Mouse (Mus musculus): ENCODE results near the gene Fam111a.
"Not testable (repeated sequence)": the region's sequence is repeated elsewhere in the genome, so short reads cannot be mapped to it uniquely, and the experiment has no call there.

Fam111a gene

DNA sequence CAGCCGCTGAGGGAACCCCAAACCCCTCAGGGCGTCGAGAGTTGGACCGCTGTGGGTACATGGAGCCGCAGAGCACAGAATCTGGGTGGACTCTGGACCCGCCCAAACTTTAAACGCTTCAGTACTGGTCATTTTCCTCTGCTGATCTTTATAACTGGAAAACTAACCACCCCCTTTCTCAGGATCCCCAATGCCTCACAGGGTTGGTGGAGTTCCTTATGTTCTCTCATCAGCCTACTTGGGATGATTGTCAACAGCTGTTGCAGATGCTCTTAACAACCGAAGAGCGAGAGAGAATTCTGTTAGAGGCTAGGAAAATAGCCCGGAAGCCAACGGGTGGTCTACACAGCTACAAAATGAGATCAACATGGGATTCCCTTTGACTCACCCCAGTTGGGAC is at the start of gene Fam111a:
Gene Fam111a (plus strand): TSS at position 301 of the 400 bp plus-strand sequence.
- DNase-seq (ENCODE audit: low spot score), result not testable (repeated sequence)

DNA sequence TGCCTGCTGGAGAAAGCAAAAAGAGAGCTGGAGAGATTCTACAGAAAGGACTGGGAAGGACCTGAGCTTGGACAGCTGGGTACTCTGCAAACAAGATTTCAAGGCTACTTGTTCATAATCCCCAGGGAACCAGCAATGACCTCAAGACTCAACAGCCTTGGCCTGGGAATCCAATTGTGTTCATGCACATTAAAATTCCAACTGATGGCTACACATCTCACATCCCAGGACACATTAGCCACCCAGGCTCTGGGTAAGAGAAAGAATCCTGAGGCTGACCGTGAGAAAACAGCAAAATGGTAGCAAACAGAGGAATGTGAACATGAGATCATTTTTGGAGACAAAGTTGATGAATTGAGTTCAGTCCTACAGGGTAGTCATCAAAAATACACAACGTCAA is 49.3 kb upstream of the Fam111a start:
- no peak for DNase-seq (ENCODE audit: low spot score)

DNA sequence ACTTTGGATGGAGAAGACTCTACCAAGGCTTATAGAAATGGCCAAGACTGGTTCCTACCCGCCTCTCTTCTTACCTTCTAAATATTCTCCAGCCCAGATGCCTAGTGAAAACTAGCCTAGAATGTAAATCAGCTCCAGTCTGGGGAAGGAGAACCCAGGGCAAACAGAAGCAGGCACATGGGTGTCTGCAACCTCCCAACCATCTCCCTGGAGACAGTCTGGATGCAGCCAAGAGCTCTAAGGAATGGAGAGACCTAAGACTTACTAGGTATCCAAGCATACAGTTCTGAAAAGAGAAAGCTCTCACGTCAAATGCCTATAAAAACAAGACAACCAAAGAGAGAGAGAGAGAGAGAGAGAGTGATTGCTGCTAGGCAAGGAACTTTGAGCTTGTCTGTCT is 47.6 kb upstream of the Fam111a start:
- no peak for DNase-seq (ENCODE audit: low spot score)

DNA sequence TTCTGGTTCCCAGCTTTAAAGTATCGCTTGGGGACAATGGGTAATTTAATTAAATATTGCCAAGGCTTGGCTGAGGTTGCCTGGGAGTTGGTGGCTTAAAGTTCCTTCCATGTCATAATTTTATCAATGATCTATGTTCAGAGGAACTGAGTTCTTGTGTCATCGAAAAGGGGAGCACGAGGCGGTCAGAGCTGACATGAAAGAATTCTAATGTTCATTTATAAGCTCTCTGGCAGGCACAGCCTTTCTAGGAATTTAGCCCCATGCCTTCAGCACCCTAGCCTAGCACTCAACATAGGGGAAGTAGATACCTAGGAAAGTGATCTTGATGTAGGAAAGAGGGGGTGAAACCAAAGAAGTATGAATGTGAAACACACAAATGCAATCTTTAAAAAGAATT is 47.2 kb upstream of the Fam111a start:
- DNase-seq (ENCODE audit: low spot score), result no peak

DNA sequence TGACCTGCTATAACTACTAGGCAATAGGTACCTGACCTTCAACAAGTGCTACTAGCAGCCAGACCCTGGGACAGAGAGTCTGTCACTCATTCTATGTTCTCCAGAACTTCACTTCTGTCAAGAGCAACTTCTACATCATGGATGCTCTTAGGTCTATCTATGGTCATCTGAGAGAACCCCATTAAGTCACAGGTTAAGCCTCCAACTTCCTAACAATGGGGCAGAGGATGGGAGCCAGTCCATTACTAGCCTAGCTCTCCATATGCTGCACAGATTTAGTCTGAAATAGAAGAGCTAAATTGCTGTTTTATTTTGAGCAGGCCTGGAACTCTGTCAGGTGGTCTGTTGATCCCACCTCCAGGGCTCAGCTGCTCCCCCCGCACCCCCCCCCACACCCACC is 46.6 kb upstream of the Fam111a start:
- no peak for DNase-seq (ENCODE audit: low spot score)

DNA sequence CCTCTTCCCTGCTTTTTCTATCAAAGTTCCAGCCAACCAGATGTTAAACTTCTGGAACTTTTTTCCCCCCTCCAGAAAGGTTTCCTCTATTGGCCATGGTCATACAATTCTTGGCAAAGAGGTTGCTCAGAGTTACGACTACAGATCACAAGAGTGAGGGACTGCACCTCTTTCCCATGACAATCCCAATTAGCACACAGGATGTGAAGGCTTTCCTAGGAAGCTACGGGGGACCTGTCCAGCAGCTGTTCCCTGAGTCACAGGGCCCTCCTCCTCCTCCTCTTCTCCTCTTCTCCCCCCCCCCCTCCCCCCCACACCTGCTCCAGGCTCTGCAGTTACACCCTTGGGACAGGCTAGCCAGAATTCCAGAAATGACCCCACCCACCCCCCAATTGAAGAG is 46.1 kb upstream of the Fam111a start:
- DNase-seq (ENCODE audit: low spot score), result no peak

DNA sequence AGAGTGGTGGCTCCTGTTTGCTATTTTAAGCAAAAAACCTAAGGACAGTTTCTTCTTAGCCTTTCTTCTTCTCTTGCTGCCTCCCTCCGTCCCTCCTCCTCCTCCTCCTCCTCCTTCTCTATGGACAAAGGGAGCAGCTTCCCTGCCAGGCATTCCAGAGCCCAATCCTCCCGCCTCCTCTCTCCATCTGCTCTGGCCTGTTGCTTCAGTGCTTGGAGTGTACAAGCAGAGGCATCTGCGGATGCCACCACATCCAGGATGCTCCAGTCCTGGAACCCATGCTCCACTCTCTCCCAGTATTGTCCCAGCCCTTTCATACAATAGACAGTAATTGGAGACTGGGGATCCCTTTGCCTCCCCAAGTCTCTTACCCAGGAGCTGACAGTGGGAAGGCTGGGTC is 45.4 kb upstream of the Fam111a start:
- DNase-seq (ENCODE audit: low spot score), result no peak

DNA sequence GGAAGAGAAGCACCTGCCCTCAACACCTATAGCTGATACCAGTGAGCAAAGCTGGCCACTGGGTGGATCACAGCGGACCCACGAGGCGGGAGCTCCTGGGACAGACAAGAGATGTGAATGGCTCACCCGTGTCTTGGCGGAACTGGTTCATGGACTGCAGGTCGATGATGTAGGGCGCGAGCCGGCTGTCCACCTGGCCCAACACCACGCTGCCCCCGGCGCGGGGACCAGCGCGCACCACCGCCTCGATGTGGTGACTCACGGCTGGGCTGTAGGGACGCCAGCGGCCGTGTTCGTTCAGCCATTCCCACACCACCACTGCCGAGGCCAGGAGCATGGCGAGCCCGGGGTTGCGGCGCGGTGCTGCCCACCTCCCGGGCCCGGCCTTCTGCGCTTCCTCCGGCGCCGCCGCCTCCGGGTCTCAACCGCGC is 44.6 kb upstream of the Fam111a start:
- no peak for DNase-seq (ENCODE audit: low spot score)

DNA sequence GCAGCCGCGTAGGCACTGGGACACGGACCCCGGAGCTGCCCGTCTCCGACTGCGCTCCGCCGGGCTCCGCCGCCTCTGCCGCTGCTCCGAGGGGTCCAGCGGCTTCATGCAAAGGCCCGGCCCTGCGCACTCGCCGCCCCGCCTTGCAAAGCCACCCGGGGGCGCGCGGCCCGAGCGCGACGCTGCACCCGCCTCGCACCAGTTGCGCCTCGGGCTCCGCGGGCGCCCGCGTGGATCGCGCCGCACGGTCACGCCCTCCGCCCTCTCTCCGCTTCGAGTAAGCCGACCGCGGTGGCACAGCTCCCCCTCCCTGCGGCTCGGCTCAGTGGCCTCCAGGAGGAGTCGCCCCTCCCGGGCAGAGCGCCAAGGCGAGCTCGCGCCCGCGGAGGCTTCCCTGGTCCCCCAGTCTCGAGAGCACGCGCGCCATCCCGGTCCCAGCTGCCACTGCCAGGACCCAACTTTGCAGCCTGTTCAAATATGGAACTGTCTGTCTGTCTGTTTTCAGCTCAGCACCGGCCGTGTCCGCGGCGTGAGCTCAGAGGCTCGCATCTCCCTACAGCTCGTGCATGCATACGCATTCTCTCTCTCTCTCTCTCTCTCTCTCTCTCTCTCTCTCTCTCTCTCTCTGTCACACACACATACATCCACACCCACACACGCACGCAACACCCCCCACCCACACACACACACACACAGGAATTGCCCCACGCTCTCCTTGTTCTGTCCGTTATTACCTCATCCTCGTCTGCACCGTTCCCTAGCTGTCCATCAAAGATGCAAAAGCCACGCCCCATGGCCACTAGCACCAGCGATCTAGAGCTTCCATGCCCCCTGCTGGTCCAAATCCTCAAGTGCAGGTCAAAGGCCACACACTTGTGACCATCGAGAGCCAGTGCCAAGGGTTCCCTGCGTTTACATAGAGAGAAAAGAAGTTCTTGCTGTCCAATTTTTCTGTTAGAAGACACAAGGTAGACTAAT is 43.9 kb upstream of the Fam111a start, which contains the start of gene Dtx4:
Gene Dtx4 (minus strand): TSS at position 85 of the 978 bp plus-strand sequence.
- DNase-seq (ENCODE audit: low spot score), result peak; percentile 77

DNA sequence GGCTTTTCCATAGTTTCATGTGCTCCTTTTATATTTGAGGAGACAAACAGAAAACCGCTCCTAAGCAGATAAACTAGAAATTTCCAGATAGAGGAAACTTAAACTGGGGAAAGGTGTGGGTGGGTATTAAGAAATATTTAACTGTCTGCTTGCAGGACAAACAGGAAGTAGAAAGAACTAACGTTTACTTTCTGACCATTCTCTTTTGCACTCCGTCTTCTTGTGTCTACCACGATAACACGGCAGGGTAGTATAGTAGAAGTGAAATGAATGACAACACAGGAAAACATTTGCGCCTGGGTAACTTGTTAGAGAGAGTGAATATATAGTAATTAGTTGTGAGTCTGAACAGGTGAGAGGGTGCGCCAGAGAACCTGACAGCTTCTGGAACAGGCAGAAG is 42.8 kb upstream of the Fam111a start:
- no peak for DNase-seq (ENCODE audit: low spot score)

DNA sequence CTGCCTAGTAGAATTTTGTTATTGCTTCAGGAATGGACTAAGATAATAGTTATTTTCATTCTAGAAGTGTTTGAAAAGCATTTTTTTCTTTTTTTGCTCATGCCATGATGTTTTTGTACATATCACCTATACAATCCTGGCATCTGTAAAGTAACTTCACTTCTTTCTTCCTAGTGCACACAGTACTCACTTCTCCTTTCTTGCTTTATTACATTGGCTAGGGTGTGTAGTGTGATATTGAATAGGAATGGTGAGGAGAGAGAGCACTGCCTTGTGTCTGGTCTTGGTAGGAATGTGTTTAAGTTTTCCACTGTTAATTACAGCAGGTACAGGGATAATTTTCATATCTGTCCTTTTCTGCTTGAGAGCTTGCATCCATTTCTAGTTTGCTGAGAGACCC is 30.9 kb upstream of the Fam111a start:
- DNase-seq (ENCODE audit: low spot score), result no peak

DNA sequence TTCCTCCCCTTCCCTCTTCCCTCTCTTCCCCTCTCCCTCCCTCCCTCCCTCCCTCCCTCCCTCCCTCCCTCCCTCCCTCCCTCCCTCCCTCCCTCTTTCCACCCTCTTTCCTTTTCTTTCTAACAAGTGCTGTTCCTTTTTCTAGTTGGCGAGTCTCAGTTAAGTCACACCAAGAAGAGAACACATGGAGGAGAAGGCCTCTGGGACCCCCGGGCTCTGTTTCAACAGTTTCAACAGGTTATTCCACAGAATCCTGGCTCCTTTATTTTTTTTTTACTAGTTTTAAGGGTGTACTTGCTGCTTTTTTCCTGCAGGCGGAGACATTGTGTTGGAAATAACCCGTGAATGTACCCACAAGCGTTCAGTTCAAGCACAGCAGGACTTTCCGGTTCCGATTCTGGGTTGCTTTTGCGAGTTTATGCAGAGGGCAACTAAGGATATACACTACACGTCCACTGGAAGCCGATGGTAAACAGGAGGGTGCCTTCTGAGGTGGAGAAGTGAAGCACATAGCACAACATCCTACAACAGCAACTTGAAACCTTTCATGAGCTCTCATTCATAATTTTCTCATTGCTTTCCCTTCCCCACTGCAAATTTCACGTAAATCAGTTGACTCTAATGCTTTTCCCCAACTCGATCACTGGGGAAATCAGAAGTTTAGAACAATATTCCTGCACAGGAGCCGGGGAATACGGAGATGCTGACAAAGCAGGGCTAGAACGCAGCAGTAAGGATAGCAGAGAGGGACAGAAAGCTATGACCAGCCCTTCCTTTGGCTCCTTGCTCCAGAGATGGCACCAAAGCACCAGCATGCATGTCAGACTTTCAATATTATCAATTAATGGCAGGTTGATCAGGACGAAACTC is 27.6 kb upstream of the Fam111a start:
- peak; percentile 21 for DNase-seq (ENCODE audit: low spot score)

DNA sequence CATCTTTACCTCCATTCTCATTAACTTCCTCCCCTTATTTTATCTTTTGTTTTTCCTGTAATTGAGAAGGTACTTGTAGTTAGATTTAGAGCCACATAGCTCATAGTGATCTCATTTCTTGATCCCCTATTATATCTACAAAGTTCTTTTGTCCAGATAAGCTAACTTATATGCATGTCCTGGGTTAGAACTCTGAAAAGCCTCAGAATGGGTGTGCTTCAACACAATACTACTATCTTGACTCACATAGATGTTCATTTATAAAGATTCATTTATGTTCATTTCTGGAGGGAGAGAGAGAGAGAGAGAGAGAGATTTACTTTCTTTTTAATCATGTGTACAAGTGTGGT is 27.0 kb upstream of the Fam111a start:
- DNase-seq (ENCODE audit: low spot score), result no peak

DNA sequence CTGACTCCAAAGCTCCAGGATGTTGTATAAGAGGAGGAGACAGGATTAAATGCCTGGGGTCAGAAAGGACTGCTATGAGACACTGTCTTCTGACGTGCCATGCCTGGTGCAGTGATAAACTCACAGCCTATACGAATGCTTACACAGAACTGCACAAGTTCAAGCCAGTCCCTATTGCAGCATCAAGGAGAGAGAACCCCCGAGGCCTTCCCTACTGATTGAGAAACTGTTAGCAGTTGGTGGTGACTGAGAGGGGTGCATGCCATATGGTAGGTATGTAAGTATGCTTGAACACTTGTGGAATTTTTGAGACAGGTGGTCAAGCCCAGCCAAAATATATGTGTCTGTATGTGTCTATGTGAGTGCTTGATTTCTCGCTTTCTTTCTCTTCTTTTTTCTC is 22.2 kb upstream of the Fam111a start:
- no peak for DNase-seq (ENCODE audit: low spot score)

DNA sequence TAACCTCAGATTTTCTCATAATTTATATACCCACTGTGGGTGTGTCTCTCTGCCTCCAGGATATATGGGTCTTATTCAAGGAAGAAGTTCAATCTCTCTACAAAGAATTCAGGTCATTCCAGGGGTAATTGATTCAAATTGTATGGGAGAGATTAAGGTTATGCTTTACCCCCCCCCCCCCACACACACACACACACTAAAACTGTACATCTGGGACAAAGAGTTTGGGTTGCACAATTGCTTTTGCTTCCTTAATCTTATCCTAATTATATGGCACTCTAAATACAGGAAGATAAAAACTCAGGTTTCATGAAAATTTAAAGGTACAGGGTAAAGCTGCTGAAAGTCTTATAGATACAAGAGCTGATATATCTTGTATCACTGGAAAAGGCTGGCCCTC is 8.4 kb upstream of the Fam111a start:
- DNase-seq (ENCODE audit: low spot score), result no peak

DNA sequence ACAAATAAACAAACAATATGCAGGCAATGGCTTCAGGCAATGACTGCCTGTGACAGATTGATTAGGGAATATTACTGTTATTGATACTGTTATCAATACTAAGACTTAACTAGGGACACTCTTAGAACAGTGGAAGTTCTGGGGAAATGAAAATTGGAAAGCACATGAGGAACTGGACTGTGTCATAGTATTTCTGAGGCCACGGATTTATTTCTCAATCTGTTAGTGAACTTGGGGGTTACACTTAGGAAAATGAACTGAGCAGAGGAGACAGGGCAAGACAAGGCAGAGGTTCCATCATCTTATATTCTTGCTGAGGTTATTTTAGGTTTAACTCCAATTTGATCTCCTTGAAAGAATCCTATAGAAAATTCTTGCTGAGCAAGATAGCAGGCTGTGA is 5.6 kb upstream of the Fam111a start:
- DNase-seq (ENCODE audit: low spot score), result no peak

DNA sequence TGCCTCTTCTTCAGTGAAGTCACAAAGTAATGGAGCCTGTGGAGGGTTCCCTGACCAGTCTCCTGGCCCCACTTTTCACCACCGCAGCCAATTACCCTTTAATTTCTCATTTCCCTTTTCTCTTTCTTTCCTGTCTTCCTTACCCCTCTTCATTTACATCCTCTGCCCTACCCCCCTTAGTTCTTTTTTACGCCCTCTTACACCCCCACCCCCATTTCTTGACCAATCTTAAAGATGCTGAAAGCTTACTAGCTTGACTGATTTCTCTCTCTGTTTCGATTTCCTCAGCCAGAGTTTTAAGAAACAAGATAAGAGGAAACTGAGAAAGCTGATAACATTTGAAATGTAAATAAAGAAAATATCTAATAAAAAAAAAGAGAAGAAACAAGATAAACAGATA is 4.8 kb upstream of the Fam111a start:
- no peak for DNase-seq (ENCODE audit: low spot score)

DNA sequence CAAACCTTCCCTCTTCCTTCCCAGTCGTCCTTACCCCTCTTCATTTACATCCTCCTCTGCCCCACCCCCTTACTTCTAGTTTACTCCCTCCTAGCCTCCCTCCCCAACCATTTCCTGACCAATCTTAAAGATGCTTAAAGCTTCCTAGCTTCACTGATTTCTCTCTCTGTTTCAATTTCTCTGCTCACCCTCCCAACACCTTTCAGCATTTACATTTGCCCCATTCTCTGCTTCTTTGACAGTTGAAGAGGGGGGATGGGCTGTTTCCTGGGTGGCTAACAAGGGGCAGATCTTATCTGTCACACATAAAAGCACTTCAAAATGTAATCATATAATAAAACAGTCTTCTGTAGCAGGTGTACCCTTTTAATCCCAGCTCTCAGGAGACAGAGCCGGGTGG is 3.9 kb upstream of the Fam111a start:
- peak; percentile 8 for DNase-seq (ENCODE audit: low spot score)

DNA sequence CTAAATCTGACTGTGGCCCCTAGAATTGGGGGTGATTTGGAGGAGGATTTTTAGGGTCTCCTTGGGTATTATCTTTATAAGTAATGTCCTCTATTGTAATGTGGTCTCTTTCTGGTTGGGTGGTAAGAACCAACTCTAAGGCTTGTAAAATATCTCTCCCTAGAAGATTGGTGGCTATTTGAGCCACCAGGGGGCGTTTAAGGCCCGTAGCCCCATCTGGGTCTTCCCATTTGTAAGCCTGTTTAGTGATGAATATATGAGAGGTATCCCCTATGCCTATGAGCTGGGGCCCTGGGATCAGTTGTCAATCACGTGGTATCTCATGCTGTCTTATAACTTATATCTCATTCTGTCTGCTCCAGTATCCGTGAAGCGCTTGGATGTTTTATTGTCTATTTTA is 3.6 kb downstream of the Fam111a start:
- DNase-seq (ENCODE audit: low spot score), result no peak

DNA sequence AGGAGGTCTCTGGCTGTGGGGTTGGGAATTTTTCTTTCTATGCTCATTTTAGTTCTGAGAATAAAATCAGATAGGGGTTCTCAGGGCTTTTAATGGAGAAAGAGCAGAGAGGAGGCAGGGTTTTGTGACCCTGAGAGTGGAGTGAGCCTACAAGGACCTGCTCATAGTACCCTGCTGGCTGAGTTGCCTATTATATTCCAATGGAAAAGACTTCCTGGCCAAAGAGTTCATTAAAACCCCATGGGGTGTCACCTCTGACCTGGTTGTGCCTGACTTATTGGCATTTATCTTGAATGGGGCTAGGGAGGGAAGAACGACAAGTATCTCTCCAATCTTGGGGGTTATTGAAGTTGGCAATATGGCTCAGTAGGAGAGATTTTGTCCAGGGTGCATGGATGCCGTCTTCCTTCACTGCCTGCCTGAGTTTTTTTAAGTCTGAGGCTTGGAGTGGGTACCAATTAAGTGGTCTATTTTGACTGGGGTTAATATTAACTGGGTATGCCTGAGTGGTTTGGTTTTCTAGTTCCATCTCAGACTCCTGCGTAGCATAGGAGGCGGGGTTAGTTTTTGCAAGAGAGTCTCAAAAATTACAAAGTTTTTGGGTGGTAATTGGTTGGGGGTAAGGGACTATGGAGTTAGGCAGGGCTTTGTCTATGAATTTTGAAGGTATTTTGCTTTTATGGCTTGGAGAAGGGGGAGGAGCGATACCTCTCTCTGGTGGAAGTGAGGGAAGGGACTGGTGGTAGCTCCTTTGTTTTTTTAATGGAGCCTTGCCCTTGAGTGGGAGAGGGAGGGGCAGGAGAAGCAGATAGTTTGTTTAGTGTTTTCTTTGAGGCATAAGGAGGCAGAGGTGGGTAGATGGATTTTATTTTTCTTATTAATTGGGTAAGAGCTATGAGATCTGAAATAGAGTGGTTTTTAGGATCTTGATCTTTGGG is 4.7 kb downstream of the Fam111a start:
- DNase-seq (ENCODE audit: low spot score), result no peak

DNA sequence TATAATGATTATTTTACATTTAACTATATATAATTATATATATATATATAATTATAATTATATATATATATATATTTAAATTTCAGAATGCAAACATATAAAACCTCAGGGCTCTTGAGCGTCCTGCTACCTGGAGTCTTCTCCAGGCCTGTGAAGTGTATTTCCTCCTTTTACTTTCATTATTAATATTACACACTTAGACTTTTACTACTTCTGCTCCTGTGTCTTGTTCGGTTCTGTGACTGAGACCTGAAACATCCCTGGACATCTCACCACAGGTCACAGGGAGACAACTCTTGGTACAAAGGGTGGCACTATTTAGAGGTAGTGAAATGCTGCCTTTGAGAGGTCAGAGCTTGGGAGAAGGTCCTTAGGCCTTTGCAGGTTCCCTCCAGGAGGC is 10.8 kb downstream of the Fam111a start:
- no peak for DNase-seq (ENCODE audit: low spot score)

DNA sequence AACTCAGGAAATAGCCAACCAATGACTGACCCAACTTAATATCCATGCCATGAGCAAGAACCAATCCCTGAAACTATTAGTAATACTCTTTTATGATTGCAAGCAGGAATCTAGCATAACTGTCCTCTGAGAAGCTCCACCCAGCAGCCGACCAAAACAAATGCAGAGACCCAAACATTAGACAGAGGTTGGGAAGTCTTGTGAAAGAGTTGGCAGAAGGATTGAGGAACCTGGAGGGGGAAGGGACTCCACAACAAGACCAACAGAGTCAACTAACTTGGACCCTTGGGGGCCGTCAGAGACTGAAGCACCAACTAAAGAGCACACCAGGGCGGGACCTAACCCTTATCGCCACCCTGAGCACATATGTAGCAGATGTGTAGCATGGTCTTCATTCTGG is 12.7 kb downstream of the Fam111a start:
- DNase-seq (ENCODE audit: low spot score), result no peak
